Mouse (Mus musculus): Measurements from ENCODE around the gene Fbxo28. TPM values are rescaled to one million over a fixed set of nuclear protein-coding genes. Genes with fewer than 3 reads are reported as not detected.

Fbxo28 gene
- polyA plus RNA-seq, 2 experiments = 3.8 to 7.1 TPM

GRCm38 (mm10) chr1:182287781-182288180, 53.6 kb downstream of the Fbxo28 start:
- H3K36me3 ChIP-seq (replicated peaks; ENCODE audit: control insufficient read depth, insufficient read depth, low read depth) = no peaks in the 10 kb centered on the region
- H3K9me3 ChIP-seq (ENCODE audit: control insufficient read depth, low read length) = no peaks in the 10 kb centered on the region
- DNase-seq (ENCODE audit: low read depth in 3 of 3, low spot score in 3 of 3) (no peak), ATAC-seq (ENCODE audit: insufficient read depth) (no peak)
- no peak overlapping the region for H3K4me2 ChIP-seq (ENCODE audit: low read depth)
- WGBS (ENCODE audit: insufficient replicate concordance) = 65% methylated on average over 7 of the region's 7 CpGs
- H3K27me3 ChIP-seq (ENCODE audit: control insufficient read depth, insufficient read depth, low read length) = no peaks in the 10 kb centered on the region
- H3K27ac ChIP-seq = no peak overlapping the region
- TF ChIP-seq CTCF (IDR thresholded peaks at IDR 0.05; ENCODE audit: low read depth) (peak; percentile 50), EP300 (IDR thresholded peaks at IDR 0.05; ENCODE audit: low read depth) (no peak)
- no peak overlapping the region for H3K9ac ChIP-seq (replicated peaks)
- H3K4me3 ChIP-seq (ENCODE audit: insufficient read depth in 1 of 2, low read depth in 2 of 2, low read length in 2 of 2) = no peak overlapping the region
- H3K4me1 ChIP-seq (replicated peaks; ENCODE audit: control insufficient read depth in 2 of 2, insufficient read depth in 2 of 2, low read length in 1 of 2) = peaks cover 7 to 20% of the 10 kb centered on the region in 2 experiments

- DNase-seq (ENCODE audit: low read depth in 3 of 3, low spot score in 3 of 3) (no peak), ATAC-seq (ENCODE audit: insufficient read depth) (no peak)
- WGBS (ENCODE audit: insufficient replicate concordance) = 79% methylated on average over 2 of the region's 2 CpGs
- no peak overlapping the region for H3K27ac ChIP-seq
- H3K27me3 ChIP-seq (ENCODE audit: control insufficient read depth, insufficient read depth, low read length) = no peaks in the 10 kb centered on the region
- peaks cover 3% of the 10 kb centered on the region; the same call in 1 of the 2 replicates for H3K36me3 ChIP-seq (replicated peaks; ENCODE audit: control insufficient read depth, insufficient read depth, low read depth)
- no peak for TF ChIP-seq CTCF (IDR thresholded peaks at IDR 0.05; ENCODE audit: low read depth)
- no peak for TF ChIP-seq EP300 (IDR thresholded peaks at IDR 0.05; ENCODE audit: low read depth)
- no peak overlapping the region for H3K9ac ChIP-seq (replicated peaks)
- peaks cover 18 to 24% of the 10 kb centered on the region in 2 experiments for H3K4me1 ChIP-seq (replicated peaks; ENCODE audit: control insufficient read depth in 2 of 2, insufficient read depth in 2 of 2, low read length in 1 of 2)
- H3K9me3 ChIP-seq (ENCODE audit: control insufficient read depth, low read length) = no peaks in the 10 kb centered on the region
- H3K4me2 ChIP-seq (ENCODE audit: low read depth) = no peak overlapping the region
- H3K4me3 ChIP-seq (ENCODE audit: insufficient read depth in 1 of 2, low read depth in 2 of 2, low read length in 2 of 2) = no peak overlapping the region
Measured at GRCm38 (mm10) chr1:182284795-182285194, 56.6 kb downstream of the Fbxo28 start.

GRCm38 (mm10) chr1:182283231-182283630, 58.2 kb downstream of the Fbxo28 start:
- Histone ChIP-seq H3K4me2 (ENCODE audit: low read depth) (peak overlapping the region; percentile 91), H3K27me3 (ENCODE audit: control insufficient read depth, insufficient read depth, low read length) (no peaks in the 10 kb centered on the region), H3K4me1 (replicated peaks; ENCODE audit: control insufficient read depth in 2 of 2, insufficient read depth in 2 of 2, low read length in 1 of 2) (peaks cover 18 to 24% of the 10 kb centered on the region in 2 experiments), H3K9me3 (ENCODE audit: control insufficient read depth, low read length) (no peaks in the 10 kb centered on the region), H3K9ac (replicated peaks) (no peak overlapping the region; the same call in 1 of the 2 replicates), H3K27ac (no peak overlapping the region), H3K4me3 (ENCODE audit: insufficient read depth in 1 of 2, low read depth in 2 of 2, low read length in 2 of 2) (peak overlapping the region in 1 of 2 experiments; percentile 93; a peak in 2 of 4 replicates), H3K36me3 (replicated peaks; ENCODE audit: control insufficient read depth, insufficient read depth, low read depth) (peaks cover 14% of the 10 kb centered on the region)
- ATAC-seq (ENCODE audit: insufficient read depth) (no peak), DNase-seq (ENCODE audit: low read depth in 3 of 3, low spot score in 3 of 3) (no peak)
- TF ChIP-seq CTCF (IDR thresholded peaks at IDR 0.05; ENCODE audit: low read depth) (no peak), EP300 (IDR thresholded peaks at IDR 0.05; ENCODE audit: low read depth) (no peak)
- WGBS (ENCODE audit: insufficient replicate concordance) = 33% methylated on average over 7 of the region's 7 CpGs

GRCm38 (mm10) chr1:182282091-182283075, 59.0 kb downstream of the Fbxo28 start, which contains the start of gene Degs1:
Gene Degs1, minus strand, starts transcription at chr1:182282804.
- Histone ChIP-seq H3K4me2 (ENCODE audit: low read depth) (peak within 1 kb of the TSS; percentile 91), H3K4me1 (replicated peaks; ENCODE audit: control insufficient read depth in 2 of 2, insufficient read depth in 2 of 2, low read length in 1 of 2) (peaks cover 18 to 24% of the 10 kb centered on the region in 2 experiments), H3K27me3 (ENCODE audit: control insufficient read depth, insufficient read depth, low read length) (no peaks in the 10 kb centered on the region), H3K9me3 (ENCODE audit: control insufficient read depth, low read length) (no peaks in the 10 kb centered on the region), H3K9ac (replicated peaks) (peak within 1 kb of the TSS; percentile 95), H3K27ac (peak within 1 kb of the TSS; percentile 81), H3K4me3 (ENCODE audit: insufficient read depth in 1 of 2, low read depth in 2 of 2, low read length in 2 of 2) (peak within 1 kb of the TSS; percentile 76 to 93), H3K36me3 (replicated peaks; ENCODE audit: control insufficient read depth, insufficient read depth, low read depth) (peaks cover 23% of the 10 kb centered on the region)
- ATAC-seq (ENCODE audit: insufficient read depth) = peak; percentile 89
- DNase-seq (ENCODE audit: low read depth in 3 of 3, low spot score in 3 of 3) = peak; percentile 79 to 89 (median 84)
- WGBS (ENCODE audit: insufficient replicate concordance) = under 1% methylated on average over 93 of the region's 94 CpGs
- TF ChIP-seq CTCF (IDR thresholded peaks at IDR 0.05; ENCODE audit: low read depth) (no peak), EP300 (IDR thresholded peaks at IDR 0.05; ENCODE audit: low read depth) (no peak)

GRCm38 (mm10) chr1:182281251-182281711, 60.1 kb downstream of the Fbxo28 start:
- 2% methylated on average over 9 of the region's 9 CpGs for whole genome bisulfite sequencing (ENCODE audit: insufficient replicate concordance)
- peak overlapping the region; percentile 81 for H3K27ac ChIP-seq
- H3K9ac ChIP-seq (replicated peaks) = peak overlapping the region; percentile 95

More at GRCm38 (mm10) chr1:182281251-182281711, 60.1 kb downstream of the Fbxo28 start:
- Histone ChIP-seq H3K9me3 (ENCODE audit: control insufficient read depth, low read length) (no peaks in the 10 kb centered on the region), H3K4me3 (ENCODE audit: insufficient read depth in 1 of 2, low read depth in 2 of 2, low read length in 2 of 2) (peak overlapping the region; percentile 54 to 93), H3K36me3 (replicated peaks; ENCODE audit: control insufficient read depth, insufficient read depth, low read depth) (peaks cover 33% of the 10 kb centered on the region), H3K4me2 (ENCODE audit: low read depth) (peak overlapping the region; percentile 91), H3K27me3 (ENCODE audit: control insufficient read depth, insufficient read depth, low read length) (no peaks in the 10 kb centered on the region), H3K4me1 (replicated peaks; ENCODE audit: control insufficient read depth in 2 of 2, insufficient read depth in 2 of 2, low read length in 1 of 2) (peaks cover 18 to 24% of the 10 kb centered on the region in 2 experiments)
- TF ChIP-seq EP300 (IDR thresholded peaks at IDR 0.05; ENCODE audit: low read depth) (peak; percentile 13; the same call in 1 of the 2 replicates), CTCF (IDR thresholded peaks at IDR 0.05; ENCODE audit: low read depth) (no peak)
- ATAC-seq (ENCODE audit: insufficient read depth) (peak; percentile 70), DNase-seq (ENCODE audit: low read depth in 3 of 3, low spot score in 3 of 3) (peak; percentile 75 to 76 (median 76))

All from liver, embryonic 14.5 days (tissue).